Mouse (Mus musculus) kidney, adult 2 months (tissue): ENCODE measurements at regions not wholly inside any gene's neighbourhood (a gene's known extent, or its start where the extent isn't known, plus 50 kb on each side); places are given as distances from the start of the nearest gene placed in this dataset.

Experiments
- DNase-seq: peaks from one replicate; pipeline ENCODE4 v3.0.0; 2021
- H3K27ac ChIP-seq: fragments of 200-500 bp; 2 replicates; pipeline ENCODE4 v1.5.1; 2012; ENCODE audit warnings: low read depth, low read length, control low read depth, inconsistent platforms; ENCODE audit not compliant: insufficient read depth
- H3K27me3 ChIP-seq: fragments of 200-500 bp; replicated peaks from 2 replicates; pipeline ENCODE4 v1.6.1; 2012; ENCODE audit warnings: mild to moderate bottlenecking, moderate library complexity, low read length, inconsistent platforms; ENCODE audit not compliant: control insufficient read depth, insufficient read depth
- H3K36me3 ChIP-seq: fragments of 200-500 bp; 2 replicates; pipeline ENCODE4 v1.6.1; 2012; ENCODE audit warnings: mild to moderate bottlenecking, moderate library complexity, low read length, inconsistent platforms; ENCODE audit not compliant: control insufficient read depth, insufficient read depth
- H3K4me1 ChIP-seq: fragments of 200-500 bp; 2 replicates; pipeline ENCODE4 v1.6.1; 2011; ENCODE audit warnings: low read length; ENCODE audit not compliant: control insufficient read depth, insufficient read depth
- H3K4me3 ChIP-seq: fragments of 200-500 bp; 2 replicates; pipeline ENCODE4 v1.5.1; 2011; ENCODE audit warnings: mild to moderate bottlenecking, low read depth, low read length, control low read depth; ENCODE audit not compliant: insufficient read depth
- CTCF ChIP-seq: fragments of 200-500 bp; conservative IDR thresholded peaks from 2 replicates; pipeline ENCODE4 v1.5.1; 2011; ENCODE audit warnings: low read depth, mild to moderate bottlenecking, control low read depth, low read length, moderate library complexity, mixed read lengths; ENCODE audit not compliant: insufficient read depth, insufficient read length
- POLR2A ChIP-seq: fragments of 200-500 bp; IDR thresholded peaks from one replicate; pipeline ENCODE4 v1.6.1; 2011; ENCODE audit warnings: low read depth, low read length, control low read depth
- WGBS: fragments of 180-500 bp; shearing (Covaris S2); methylation state at CpG from one replicate; pipeline ENCODE4 v1.1.7; 2018; 5-methylcytosine and 5-hydroxymethylcytosine counted together

DNA sequence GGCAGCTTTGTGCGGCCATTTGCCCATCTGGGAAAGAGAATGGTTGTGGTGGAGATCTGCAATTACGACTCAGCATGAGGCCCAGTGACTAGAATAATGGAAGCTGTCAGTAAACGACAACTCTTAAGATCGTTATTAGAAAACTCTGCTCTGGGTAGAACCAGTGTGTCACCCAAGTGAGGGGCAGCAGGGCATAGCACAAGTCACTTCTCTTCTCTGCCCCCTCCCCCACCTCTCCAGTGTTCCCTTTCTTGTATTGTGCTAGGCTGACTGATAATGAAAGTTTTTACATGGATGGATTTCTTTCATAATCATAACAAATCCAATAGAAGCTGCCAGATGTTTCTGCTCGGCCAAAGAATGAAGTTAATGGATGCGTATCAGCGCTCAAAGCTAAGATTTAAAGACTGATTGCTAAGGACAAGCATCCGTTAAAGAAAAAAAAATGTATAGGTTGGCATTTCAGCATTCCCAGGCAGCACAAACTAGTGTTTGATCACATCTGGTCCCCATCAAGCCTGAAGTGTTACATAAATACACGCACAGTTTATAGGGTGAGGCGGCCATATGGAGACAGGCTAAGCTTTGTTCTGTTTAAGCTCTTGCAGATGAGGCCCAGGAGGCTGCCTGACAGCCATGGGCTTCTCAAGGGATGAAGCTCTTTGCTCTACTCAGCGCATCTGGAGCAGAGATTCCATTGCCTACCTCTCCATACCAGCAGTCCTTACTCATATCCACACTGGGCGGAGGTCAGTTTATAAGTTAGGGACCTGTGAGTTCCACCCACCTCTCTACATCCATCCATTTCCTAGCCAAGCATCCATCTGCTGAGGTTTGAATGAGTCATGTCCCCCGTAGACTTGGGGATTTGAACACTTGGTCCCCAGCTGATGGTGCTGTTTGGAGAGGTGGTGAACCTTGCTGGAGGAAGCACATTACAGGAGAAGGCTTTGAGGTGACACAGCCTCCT, 88.2 kb downstream of the Nxnl2 start:
- WGBS, result 67% methylated on average over 13 of the region's 13 CpGs
- Histone ChIP-seq H3K27me3 (no peaks in the 10 kb centered on the region), H3K4me3 (no peak overlapping the region), H3K27ac (no peak overlapping the region), H3K4me1 (no peaks in the 10 kb centered on the region), H3K36me3 (no peaks in the 10 kb centered on the region)
- DNase-seq, result no peak
- TF ChIP-seq CTCF, result no peak
- no peak for TF ChIP-seq POLR2A

DNA sequence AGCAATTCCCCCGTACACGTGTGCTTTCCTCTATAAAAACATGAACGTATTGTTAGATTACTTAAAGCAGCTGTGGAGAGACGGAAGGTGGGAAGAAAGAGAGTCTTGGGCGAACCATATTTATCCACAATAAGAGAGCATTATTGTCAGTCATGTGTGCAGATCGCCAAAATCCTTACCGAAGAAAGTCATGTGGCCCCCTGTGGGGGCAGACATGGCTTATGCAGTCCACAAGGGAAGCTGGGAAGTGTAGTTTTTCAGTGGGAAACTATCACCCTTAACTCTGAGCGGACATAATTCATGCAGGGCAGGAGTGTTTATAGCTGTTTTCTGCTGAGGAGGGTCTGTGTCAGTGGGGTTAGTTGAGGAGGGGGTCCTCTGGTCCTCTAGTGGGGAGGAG, 90.8 kb downstream of the Nxnl2 start:
- 59% methylated on average over 8 of the region's 8 CpGs for WGBS
- TF ChIP-seq CTCF, result no peak
- no peak for DNase-seq
- H3K4me3 ChIP-seq, result 0 out of 2 replicates have a peak overlapping the region, but pooled peaks have one; percentile 23
- H3K36me3 ChIP-seq, result no peaks in the 10 kb centered on the region
- H3K27me3 ChIP-seq, result no peaks in the 10 kb centered on the region
- H3K4me1 ChIP-seq, result no peaks in the 10 kb centered on the region
- H3K27ac ChIP-seq, result no peak overlapping the region

- no peaks in the 10 kb centered on the region for H3K36me3 ChIP-seq
- no peak for TF ChIP-seq CTCF
- no peak for TF ChIP-seq POLR2A
- peak; percentile 17 for DNase-seq
- H3K27me3 ChIP-seq, result no peaks in the 10 kb centered on the region
- 38% methylated on average over 4 of the region's 4 CpGs for WGBS
- no peaks in the 10 kb centered on the region for H3K4me1 ChIP-seq
- no peak overlapping the region for H3K4me3 ChIP-seq
- no peak overlapping the region for H3K27ac ChIP-seq
Measured at GRCm38 (mm10) chr13:51272786-51273185, 102.0 kb downstream of the Nxnl2 start.

- Histone ChIP-seq H3K4me1 (no peaks in the 10 kb centered on the region), H3K36me3 (no peaks in the 10 kb centered on the region), H3K27me3 (no peaks in the 10 kb centered on the region), H3K4me3 (no peak overlapping the region), H3K27ac (0 out of 2 replicates have a peak overlapping the region, but pooled peaks have one; percentile 29)
- 55% methylated on average over 5 of the region's 5 CpGs for WGBS
- TF ChIP-seq POLR2A (no peak), CTCF (no peak)
- peak; percentile 56 for DNase-seq
Measured at GRCm38 (mm10) chr13:51274639-51275038, 103.8 kb downstream of the Nxnl2 start.

- Histone ChIP-seq H3K27ac (no peak overlapping the region), H3K36me3 (no peaks in the 10 kb centered on the region), H3K4me3 (no peak overlapping the region), H3K4me1 (no peaks in the 10 kb centered on the region), H3K27me3 (no peaks in the 10 kb centered on the region)
- TF ChIP-seq CTCF (no peak), POLR2A (no peak)
- WGBS, result 86% methylated on average over 7 of the region's 7 CpGs
- DNase-seq, result no peak
Measured at GRCm38 (mm10) chr13:51276601-51277000, 105.8 kb downstream of the Nxnl2 start.

DNA sequence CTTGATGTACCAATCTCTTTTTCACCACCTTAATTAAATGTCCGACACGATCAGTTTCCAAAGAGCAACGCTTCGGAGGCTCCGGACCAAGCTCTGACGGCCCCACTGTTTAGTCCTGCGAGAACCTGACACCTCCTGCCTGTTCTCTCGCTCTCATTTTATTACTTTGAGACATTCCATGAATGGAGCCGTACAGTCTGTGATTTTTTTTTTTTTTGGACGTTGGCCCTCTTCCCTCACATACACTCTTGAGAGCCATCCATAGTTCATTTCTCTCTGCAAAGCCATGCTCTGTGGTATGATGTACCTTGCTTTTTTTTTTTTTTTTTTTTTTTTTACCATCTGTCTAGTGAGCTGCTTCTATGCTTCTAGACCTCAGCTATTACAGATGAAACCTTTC, 106.7 kb downstream of the Nxnl2 start:
- no peaks in the 10 kb centered on the region for H3K4me1 ChIP-seq
- 28% methylated on average over 10 of the region's 10 CpGs for WGBS
- H3K36me3 ChIP-seq, result no peaks in the 10 kb centered on the region
- H3K27me3 ChIP-seq, result no peaks in the 10 kb centered on the region
- no peak for DNase-seq
- no peak overlapping the region for H3K4me3 ChIP-seq
- TF ChIP-seq POLR2A (no peak), CTCF (no peak)
- H3K27ac ChIP-seq, result no peak overlapping the region

GRCm38 (mm10) chr13:51279642-51280387, 109.0 kb downstream of the Nxnl2 start:
- 30% methylated on average over 8 of the region's 8 CpGs for WGBS

More at GRCm38 (mm10) chr13:51279642-51280387, 109.0 kb downstream of the Nxnl2 start:
- H3K36me3 ChIP-seq, result no peaks in the 10 kb centered on the region
- TF ChIP-seq CTCF (no peak), POLR2A (no peak)
- H3K27me3 ChIP-seq, result no peaks in the 10 kb centered on the region
- DNase-seq, result peak; percentile 60
- H3K27ac ChIP-seq, result peak overlapping the region; percentile 59; the same call in 1 of the 2 replicates
- H3K4me1 ChIP-seq, result no peaks in the 10 kb centered on the region
- H3K4me3 ChIP-seq, result no peak overlapping the region
